Mouse (Mus musculus) testis, adult 2 months (tissue): ENCODE measurements at regions not wholly inside any gene's neighbourhood (a gene's known extent, or its start where the extent isn't known, plus 50 kb on each side); places are given as distances from the start of the nearest gene placed in this dataset.

Experiments
- H3K27ac ChIP-seq: fragments of 200-500 bp; 2 replicates; pipeline ENCODE4 v1.5.1; 2012; ENCODE audit warnings: low read depth, low read length; ENCODE audit not compliant: control insufficient read depth, insufficient read depth
- H3K27me3 ChIP-seq: fragments of 200-500 bp; 2 replicates; pipeline ENCODE4 v1.6.1; 2012; ENCODE audit warnings: mild to moderate bottlenecking, low read length, moderate library complexity; ENCODE audit not compliant: control insufficient read depth, insufficient read depth
- H3K36me3 ChIP-seq: fragments of 200-500 bp; 2 replicates; pipeline ENCODE4 v1.6.1; 2012; ENCODE audit warnings: mild to moderate bottlenecking, low read length; ENCODE audit not compliant: control insufficient read depth, insufficient read depth
- H3K4me1 ChIP-seq: fragments of 200-500 bp; 2 replicates; pipeline ENCODE4 v1.6.1; 2012; ENCODE audit warnings: low read length; ENCODE audit not compliant: control insufficient read depth, insufficient read depth
- H3K4me3 ChIP-seq: fragments of 200-500 bp; 2 replicates; pipeline ENCODE4 v1.5.1; 2012; ENCODE audit warnings: low read depth, mild to moderate bottlenecking, low read length, moderate library complexity, mixed read lengths; ENCODE audit not compliant: control insufficient read depth
- CTCF ChIP-seq: fragments of 200-500 bp; IDR thresholded peaks from 2 replicates; pipeline ENCODE4 v1.5.1; 2012; ENCODE audit warnings: low read depth, mild to moderate bottlenecking, inconsistent platforms, low read length, moderate library complexity; ENCODE audit not compliant: control insufficient read depth, insufficient read depth, insufficient replicate concordance
- POLR2A ChIP-seq: fragments of 200-500 bp; IDR thresholded peaks from 2 replicates; pipeline ENCODE4 v1.6.1; 2012; ENCODE audit warnings: low read depth, mild to moderate bottlenecking, inconsistent platforms, low read length, moderate library complexity; ENCODE audit not compliant: control insufficient read depth

DNA sequence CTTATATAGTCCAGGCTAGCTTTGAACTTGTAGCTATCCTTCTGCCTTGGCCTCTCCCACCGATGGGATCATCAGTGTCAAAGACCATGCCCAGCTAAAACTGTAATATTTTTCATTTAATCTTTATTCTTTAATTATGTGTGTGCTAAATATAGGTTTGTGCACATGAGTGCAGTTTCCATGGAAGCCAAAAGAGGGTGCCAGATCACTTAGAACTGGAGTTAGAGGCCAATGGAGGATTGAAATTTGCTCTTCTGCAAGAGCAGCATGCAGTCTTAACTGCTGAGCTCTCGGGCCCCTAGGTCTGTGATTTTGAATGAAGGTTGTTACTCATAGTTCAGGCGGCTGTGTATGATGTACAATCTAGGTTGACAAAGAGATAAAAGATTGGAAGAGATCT, 66.6 kb upstream of the Slc22a22 start:
- no peaks in the 10 kb centered on the region for H3K27me3 ChIP-seq
- H3K4me1 ChIP-seq = no peaks in the 10 kb centered on the region
- no peak overlapping the region for H3K4me3 ChIP-seq
- no peaks in the 10 kb centered on the region for H3K36me3 ChIP-seq
- no peak overlapping the region for H3K27ac ChIP-seq
- TF ChIP-seq POLR2A (no peak), CTCF (no peak)

GRCm38 (mm10) chr15:57542630-57543029, 65.2 kb upstream of the Slc22a22 start:
- H3K4me1 ChIP-seq = no peaks in the 10 kb centered on the region
- TF ChIP-seq POLR2A (no peak), CTCF (no peak)
- no peak overlapping the region for H3K27ac ChIP-seq
- no peak overlapping the region for H3K4me3 ChIP-seq
- no peaks in the 10 kb centered on the region for H3K36me3 ChIP-seq
- H3K27me3 ChIP-seq = no peaks in the 10 kb centered on the region

GRCm38 (mm10) chr15:57535514-57535913, 58.1 kb upstream of the Slc22a22 start:
- no peak for TF ChIP-seq POLR2A
- no peak for TF ChIP-seq CTCF
- no peaks in the 10 kb centered on the region for H3K27me3 ChIP-seq
- H3K36me3 ChIP-seq = no peaks in the 10 kb centered on the region
- H3K4me1 ChIP-seq = no peaks in the 10 kb centered on the region
- H3K4me3 ChIP-seq = no peak overlapping the region
- no peak overlapping the region for H3K27ac ChIP-seq
